Mouse (Mus musculus): ENCODE measurements around the gene Psg23. TPM values are rescaled to one million over a fixed set of nuclear protein-coding genes. Genes with fewer than 3 reads are reported as not detected.
"Not testable (repeated sequence)": the region's sequence is repeated elsewhere in the genome, so short reads cannot be mapped to it uniquely, and the experiment has no call there.

Gene Psg23
- polyA plus RNA-seq (2016; fragmentation: Nextera tagmentation; extraction: Ambion mirVana) = not detected in 2 replicates

DNA sequence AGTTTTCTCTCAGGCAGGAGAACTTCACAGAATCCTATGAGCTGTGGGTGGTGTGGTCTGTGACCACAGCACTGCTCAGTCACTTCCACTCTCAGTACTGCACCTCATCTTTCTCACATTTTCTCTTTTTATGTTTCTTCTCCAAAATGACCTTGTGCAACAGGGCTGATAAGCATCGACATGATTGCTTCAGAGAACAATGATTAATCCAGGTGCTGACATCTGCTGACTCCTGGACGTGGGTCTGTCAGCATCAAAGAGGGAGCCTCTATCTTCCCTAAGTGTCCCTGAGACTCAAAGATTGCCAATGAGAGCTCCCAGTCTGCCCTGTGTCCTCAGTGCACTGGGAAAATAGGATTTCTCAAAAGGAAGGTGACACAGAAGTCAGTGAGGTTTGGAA is at the start of gene Psg23:
Gene Psg23 (minus strand): TSS at position 101 of the 400 bp plus-strand sequence.
- H3K4me1 ChIP-seq; H3K9me3 ChIP-seq; H3K27ac ChIP-seq (replicated peaks); H3K4me2 ChIP-seq (replicated peaks); H3K27me3 ChIP-seq; H3K4me3 ChIP-seq; H3K9ac ChIP-seq (replicated peaks); ATAC-seq (ENCODE audit: low FRiP score, low read depth); H3K36me3 ChIP-seq: not testable (repeated sequence)
- WGBS = 55% methylated on average over 2 of the region's 2 CpGs

DNA sequence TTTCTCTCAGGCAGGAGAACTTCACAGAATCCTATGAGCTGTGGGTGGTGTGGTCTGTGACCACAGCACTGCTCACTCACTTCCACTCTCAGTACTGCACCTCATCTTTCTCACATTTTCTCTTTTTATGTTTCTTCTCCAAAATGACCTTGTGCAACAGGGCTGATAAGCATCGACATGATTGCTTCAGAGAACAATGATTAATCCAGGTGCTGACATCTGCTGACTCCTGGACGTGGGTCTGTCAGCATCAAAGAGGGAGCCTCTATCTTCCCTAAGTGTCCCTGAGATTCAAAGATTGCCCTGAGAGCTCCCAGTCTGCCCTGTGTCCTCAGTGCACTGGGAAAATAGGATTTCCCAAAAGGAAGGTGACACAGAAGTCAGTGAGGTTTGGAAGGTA is 40.3 kb upstream of the Psg23 start, which contains the start of gene Psg21:
Gene Psg21 (minus strand): TSS at position 101 of the 400 bp plus-strand sequence.
- H3K4me2 ChIP-seq (replicated peaks) = not testable (repeated sequence)

DNA sequence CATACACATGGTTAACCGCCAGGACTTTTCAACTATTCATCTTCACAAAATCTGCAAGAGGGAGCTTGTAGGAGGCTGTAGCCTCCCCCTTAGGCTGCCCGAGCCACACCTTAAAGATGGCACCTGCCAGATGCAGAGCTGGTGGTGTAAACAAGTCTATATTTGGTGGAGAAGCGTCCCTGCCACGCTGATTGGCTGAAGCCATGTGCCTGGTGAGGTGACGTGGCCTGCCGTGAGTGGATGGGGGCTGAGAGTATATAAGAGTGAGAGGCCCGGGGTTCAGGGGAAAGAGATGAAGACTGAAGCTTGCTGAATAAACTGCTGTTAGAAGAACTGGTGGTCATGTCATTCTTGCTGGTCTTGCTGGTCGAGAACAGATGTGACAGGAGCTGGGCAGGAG is 10.6 kb upstream of the Psg23 start:
- H3K9me3 ChIP-seq; H3K36me3 ChIP-seq; H3K4me3 ChIP-seq; H3K27me3 ChIP-seq; H3K9ac ChIP-seq (replicated peaks); H3K27ac ChIP-seq (replicated peaks); ATAC-seq (ENCODE audit: low FRiP score, low read depth); H3K4me2 ChIP-seq (replicated peaks); H3K4me1 ChIP-seq: not testable (repeated sequence)
- WGBS = 83% methylated on average over 8 of the region's 8 CpGs

More for the DNA sequence above, 40.3 kb upstream of the Psg23 start, which contains the start of gene Psg21:
- H3K27ac ChIP-seq (replicated peaks); H3K27me3 ChIP-seq; H3K4me1 ChIP-seq; ATAC-seq (ENCODE audit: low FRiP score, low read depth); H3K9ac ChIP-seq (replicated peaks); H3K4me3 ChIP-seq; H3K9me3 ChIP-seq; H3K36me3 ChIP-seq: not testable (repeated sequence)
- WGBS = 64% methylated on average over 2 of the region's 2 CpGs

DNA sequence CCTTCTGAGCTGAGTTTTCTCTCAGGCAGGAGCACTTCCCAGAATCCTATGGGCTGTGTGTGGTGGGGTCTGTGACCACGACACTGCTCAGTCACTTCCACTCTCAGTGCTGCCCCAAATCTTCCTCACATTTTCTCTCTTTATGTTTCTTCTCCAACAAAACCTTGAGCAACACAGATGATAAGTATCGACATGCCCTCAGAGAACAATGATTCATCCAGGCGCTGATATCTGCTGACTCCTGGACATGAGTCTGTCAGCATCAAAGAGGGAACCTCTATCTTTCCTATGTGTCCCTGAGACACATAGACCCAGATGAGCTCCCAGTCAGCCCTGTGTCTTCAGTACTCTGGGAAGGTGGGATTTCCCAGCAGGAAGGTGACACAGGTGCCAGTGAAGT is 49.1 kb downstream of the Psg23 start, which contains the start of gene Psg27:
Gene Psg27 (minus strand): TSS at position 101 of the 400 bp plus-strand sequence.
- Histone ChIP-seq H3K36me3 (no peaks in the 10 kb centered on the region), H3K4me1 (no peaks in the 10 kb centered on the region), H3K27ac (replicated peaks) (no peak within 1 kb of the TSS), H3K9ac (replicated peaks) (no peak within 1 kb of the TSS), H3K4me3 (no peak within 1 kb of the TSS), H3K4me2 (replicated peaks) (no peak within 1 kb of the TSS), H3K9me3 (peaks cover 17% of the 10 kb centered on the region; the same call in 1 of the 2 replicates), H3K27me3 (no peaks in the 10 kb centered on the region)
- no peak for ATAC-seq (ENCODE audit: low FRiP score, low read depth)
- 87% methylated on average over 3 of the region's 3 CpGs for WGBS

DNA sequence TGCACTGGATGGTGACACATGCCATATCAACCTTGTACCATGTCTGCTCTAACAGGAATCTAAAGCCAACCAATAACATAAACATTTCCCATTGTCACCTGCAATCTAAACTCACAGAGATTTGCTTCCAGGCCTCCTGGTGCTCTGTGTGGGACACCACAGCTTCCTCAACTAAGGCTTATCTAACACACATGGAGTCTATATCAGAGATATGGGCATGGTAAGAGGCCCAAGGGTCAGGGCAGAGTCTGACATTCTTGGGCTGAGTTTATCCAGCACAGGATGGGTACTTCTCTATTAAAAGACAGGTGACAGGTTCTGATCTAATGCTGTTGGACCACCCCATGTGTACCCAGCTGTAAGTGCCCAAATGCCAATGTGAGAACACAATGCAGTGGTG is 56.5 kb downstream of the Psg23 start:
- Histone ChIP-seq H3K27me3 (no peaks in the 10 kb centered on the region), H3K4me2 (replicated peaks) (no peak overlapping the region), H3K27ac (replicated peaks) (no peak overlapping the region), H3K9me3 (peaks cover 11% of the 10 kb centered on the region; the same call in 1 of the 2 replicates), H3K36me3 (no peaks in the 10 kb centered on the region), H3K4me1 (no peaks in the 10 kb centered on the region), H3K4me3 (no peak overlapping the region), H3K9ac (replicated peaks) (no peak overlapping the region)
- no peak for ATAC-seq (ENCODE audit: low FRiP score, low read depth)

Other genes with a start within 250 kb of the Psg23 start
- not detected in 2 replicates for gene Psg28, start 184.5 kb downstream of the Psg23 start, polyA plus RNA-seq (2016; fragmentation: Nextera tagmentation; extraction: Ambion mirVana)
- gene Psg26, start 132.3 kb downstream of the Psg23 start, polyA plus RNA-seq (2016; fragmentation: Nextera tagmentation; extraction: Ambion mirVana) = not detected in 2 replicates
- gene Psg25, start 84.2 kb downstream of the Psg23 start, polyA plus RNA-seq (2016; fragmentation: Nextera tagmentation; extraction: Ambion mirVana) = not detected in 2 replicates
- not detected in 2 replicates for gene Psg27, start 49.2 kb downstream of the Psg23 start, polyA plus RNA-seq (2016; fragmentation: Nextera tagmentation; extraction: Ambion mirVana)
- gene Psg21, start 40.2 kb upstream of the Psg23 start, polyA plus RNA-seq (2016; fragmentation: Nextera tagmentation; extraction: Ambion mirVana) = not detected in 2 replicates
- not detected in 2 replicates for gene Psg20, start 69.7 kb upstream of the Psg23 start, polyA plus RNA-seq (2016; fragmentation: Nextera tagmentation; extraction: Ambion mirVana)
- gene Psg22, start 101.6 kb upstream of the Psg23 start, polyA plus RNA-seq (2016; fragmentation: Nextera tagmentation; extraction: Ambion mirVana) = not detected in 2 replicates
- gene Psg19, start 182.0 kb upstream of the Psg23 start, polyA plus RNA-seq (2016; fragmentation: Nextera tagmentation; extraction: Ambion mirVana) = not detected in 2 replicates
- gene Psg17, start 205.1 kb upstream of the Psg23 start, polyA plus RNA-seq (2016; fragmentation: Nextera tagmentation; extraction: Ambion mirVana) = 0.08 and 0.10 TPM in 2 replicates
- 0.59 and 0.63 TPM in 2 replicates for gene Mill2, start 223.5 kb upstream of the Psg23 start, polyA plus RNA-seq (2016; fragmentation: Nextera tagmentation; extraction: Ambion mirVana)